Mouse (Mus musculus): ENCODE measurements around the gene Gm11541.

GRCm38 (mm10) chr11:94652973-94653372 lies 51.3 kb downstream of the Gm11541 start:
- TF ChIP-seq CTCF (IDR thresholded peaks at IDR 0.05; ENCODE audit: insufficient read depth, low read depth, low read length), result no peak
- TF ChIP-seq POLR2A (IDR thresholded peaks at IDR 0.05; ENCODE audit: insufficient read depth, low read depth, low read length), result no peak
